Comparison of ENCODE assay signal across 31 mouse cellular contexts in genomic region chr5:147683707-147684323, GRCm38 (mm10). TPM values are rescaled to one million over a fixed set of nuclear protein-coding genes. Genes with fewer than 3 reads are reported as not detected.
"Had no signal": no experiment of that assay in that cellular context is flagged by ENCODE, and none has a peak within 500 bp of the region (broad histone marks: within the 10 kb centered on the region; RNA-seq: fewer than 3 reads in every experiment).

No protein-coding gene starts in this region.

- H3K27me3 ChIP-seq: limb, embryonic 13.5 days; limb, embryonic 15.5 days; liver, embryonic 12.5 days; liver, embryonic 13.5 days; liver, embryonic 15.5 days; lung, embryonic 15.5 days; midbrain, embryonic 12.5 days; midbrain, embryonic 13.5 days; midbrain, embryonic 15.5 days; neural tube, embryonic 12.5 days had no signal

- H3K4me2 ChIP-seq: limb, embryonic 12.5 days; limb, embryonic 13.5 days; limb, embryonic 15.5 days; liver, embryonic 11.5 days; liver, embryonic 12.5 days; liver, embryonic 13.5 days; liver, embryonic 15.5 days; lung, embryonic 14.5 days; lung, embryonic 15.5 days; midbrain, embryonic 11.5 days; midbrain, embryonic 12.5 days; midbrain, embryonic 13.5 days; midbrain, embryonic 15.5 days; neural tube, embryonic 12.5 days had no signal

- H3K9me3 ChIP-seq: limb, embryonic 10.5 days; limb, embryonic 12.5 days; limb, embryonic 13.5 days; limb, embryonic 15.5 days; liver, embryonic 12.5 days; liver, embryonic 13.5 days; liver, embryonic 15.5 days; lung, embryonic 15.5 days; midbrain, embryonic 10.5 days; midbrain, embryonic 12.5 days; midbrain, embryonic 13.5 days; midbrain, embryonic 15.5 days; neural tube, embryonic 12.5 days had no signal

- H3K27ac ChIP-seq: limb, embryonic 10.5 days; limb, embryonic 12.5 days; limb, embryonic 13.5 days; limb, embryonic 15.5 days; liver, embryonic 12.5 days; liver, embryonic 13.5 days; liver, embryonic 14.5 days; liver, embryonic 15.5 days; lung, embryonic 15.5 days; macrophage; midbrain, embryonic 10.5 days; midbrain, embryonic 12.5 days; midbrain, embryonic 13.5 days; midbrain, embryonic 15.5 days; neural tube, embryonic 12.5 days had no signal

- DNase-seq: left cerebral cortex, postnatal 4 days; liver; liver, embryonic 13.5 days; liver, postnatal 0 days; lung, adult 18-20 months; lung, adult 2 months; lung, embryonic 14.5 days; lung, postnatal 10 days; lung, postnatal 14 days; lung, postnatal 36 days; lung, postnatal 4 days; midbrain, embryonic 14.5 days had no signal

- H3K9ac ChIP-seq: limb, embryonic 12.5 days; limb, embryonic 13.5 days; limb, embryonic 15.5 days; liver, embryonic 12.5 days; liver, embryonic 13.5 days; liver, embryonic 14.5 days; liver, embryonic 15.5 days; liver, postnatal 0 days; lung, embryonic 14.5 days; lung, embryonic 15.5 days; midbrain, embryonic 12.5 days; midbrain, embryonic 13.5 days; midbrain, embryonic 15.5 days; neural tube, embryonic 12.5 days had no signal

- H3K4me1 ChIP-seq: limb, embryonic 12.5 days; limb, embryonic 13.5 days; limb, embryonic 15.5 days; liver, embryonic 12.5 days; liver, embryonic 13.5 days; liver, embryonic 15.5 days; lung, embryonic 15.5 days; megakaryocyte, embryonic 14.5 days; neural tube, embryonic 12.5 days had no signal

- H3K36me3 ChIP-seq: limb, embryonic 10.5 days; limb, embryonic 12.5 days; limb, embryonic 13.5 days; limb, embryonic 15.5 days; liver, embryonic 12.5 days; liver, embryonic 13.5 days; liver, embryonic 15.5 days; lung, embryonic 15.5 days; midbrain, embryonic 10.5 days; midbrain, embryonic 12.5 days; midbrain, embryonic 13.5 days; midbrain, embryonic 15.5 days; neural tube, embryonic 12.5 days had no signal

- H3K4me3 ChIP-seq: limb, embryonic 10.5 days; limb, embryonic 12.5 days; limb, embryonic 13.5 days; limb, embryonic 15.5 days; liver, embryonic 12.5 days; liver, embryonic 13.5 days; liver, embryonic 15.5 days; lung, embryonic 15.5 days; megakaryocyte, embryonic 14.5 days; midbrain, embryonic 10.5 days; midbrain, embryonic 12.5 days; midbrain, embryonic 13.5 days; midbrain, embryonic 15.5 days; myocyte; neural tube, embryonic 12.5 days had no signal

RNA-seq across cellular contexts. Expression of gene Flt1, which starts 42.0 kb away (rescaled TPM):
- total RNA-seq: megakaryocyte-erythroid progenitor cell, adult 5-6 weeks had no signal
